Mouse (Mus musculus) intestine, embryonic 15.5 days (tissue): Measurements from ENCODE around the gene Zfp579. TPM values are rescaled to one million over a fixed set of nuclear protein-coding genes. Genes with fewer than 3 reads are reported as not detected.

Experiments used
- ATAC-seq: fragments of 200-750 bp; cut with Nextera tagmentation; 2 replicates; pipeline ENCODE4 v1.8.0; 2017; ENCODE audit warnings: moderate TSS enrichment, moderate library complexity
- H3K27ac ChIP-seq: fragments of 300-500 bp; sonication (generic); 2 replicates; pipeline ENCODE4 v1.5.1; 2015; ENCODE audit warnings: mild to moderate bottlenecking, inconsistent platforms
- H3K27me3 ChIP-seq: fragments of 300-500 bp; sonication (generic); replicated peaks from 2 replicates; pipeline ENCODE4 v1.6.1; 2015; ENCODE audit warnings: inconsistent platforms
- H3K36me3 ChIP-seq: fragments of 300-500 bp; sonication (generic); 2 replicates; pipeline ENCODE4 v1.6.1; 2015; ENCODE audit warnings: inconsistent platforms
- H3K4me1 ChIP-seq: fragments of 300-500 bp; sonication (generic); replicated peaks from 2 replicates; pipeline ENCODE4 v1.6.1; 2015; ENCODE audit warnings: inconsistent platforms
- H3K4me2 ChIP-seq: fragments of 300-500 bp; sonication (generic); replicated peaks from 2 replicates; pipeline ENCODE4 v1.6.1; 2015; ENCODE audit warnings: mild to moderate bottlenecking, inconsistent platforms
- H3K4me3 ChIP-seq: fragments of 300-500 bp; sonication (generic); replicated peaks from 2 replicates; pipeline ENCODE4 v1.5.1; 2015; ENCODE audit warnings: inconsistent platforms
- H3K9ac ChIP-seq: fragments of 300-500 bp; sonication (generic); 2 replicates; pipeline ENCODE4 v1.6.1; 2015; ENCODE audit warnings: inconsistent platforms
- H3K9me3 ChIP-seq: fragments of 300-500 bp; sonication (generic); 2 replicates; pipeline ENCODE4 v1.6.1; 2016; ENCODE audit warnings: inconsistent platforms
- WGBS: fragments of 180-500 bp; shearing (Covaris S2); methylation state at CpG from one replicate; pipeline ENCODE4 v1.1.7; 2015; 5-methylcytosine and 5-hydroxymethylcytosine counted together
- polyA plus RNA-seq: library from polyadenylated mRNA; unstranded; fragments of >200 nt; fragmentation: Nextera tagmentation; extraction: Ambion mirVana; gene quantifications from 2 replicates; pipeline ENCODE4 v1.2.1, GENCODE M21; 2015

Zfp579 gene
- polyA plus RNA-seq, 1 experiment from 2014 or later, result 24.6 TPM

GRCm38 (mm10) chr7:4942673-4943072, 53.3 kb downstream of the Zfp579 start:
- Histone ChIP-seq H3K27me3 (no peaks in the 10 kb centered on the region), H3K27ac (no peak overlapping the region), H3K36me3 (no peaks in the 10 kb centered on the region), H3K4me1 (no peaks in the 10 kb centered on the region), H3K4me3 (no peak overlapping the region), H3K9ac (no peak overlapping the region), H3K4me2 (no peak overlapping the region), H3K9me3 (no peaks in the 10 kb centered on the region)
- ATAC-seq, result no peak
- 55% methylated on average over 5 of the region's 5 CpGs for WGBS

DNA sequence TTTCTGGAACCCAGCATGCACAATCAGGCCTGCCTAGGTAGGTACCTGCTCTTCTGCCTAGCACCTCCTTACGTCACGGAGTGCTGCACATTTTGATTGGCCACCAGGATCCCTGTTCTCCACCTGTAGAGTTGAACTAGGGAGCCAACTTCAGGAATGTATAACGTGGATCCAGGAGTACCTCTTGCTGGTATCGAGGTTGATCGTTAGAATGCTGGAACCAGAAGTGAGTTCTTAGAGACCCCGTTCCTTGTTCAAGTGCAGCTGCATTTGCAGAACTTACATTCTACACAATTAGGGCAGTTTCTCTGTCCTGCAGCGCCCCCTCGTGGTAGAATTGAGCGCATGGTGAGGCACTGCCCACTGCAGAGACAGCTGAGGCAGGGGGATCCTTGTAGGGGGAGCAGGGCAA, 55.9 kb downstream of the Zfp579 start:
- Histone ChIP-seq H3K9me3 (no peaks in the 10 kb centered on the region), H3K36me3 (no peaks in the 10 kb centered on the region), H3K27ac (no peak overlapping the region), H3K4me1 (no peaks in the 10 kb centered on the region), H3K27me3 (no peaks in the 10 kb centered on the region), H3K4me3 (no peak overlapping the region), H3K9ac (no peak overlapping the region), H3K4me2 (no peak overlapping the region)
- 20% methylated on average over 9 of the region's 9 CpGs for WGBS
- ATAC-seq, result peak; percentile 77

GRCm38 (mm10) chr7:4938456-4938855, 57.5 kb downstream of the Zfp579 start:
- H3K4me3 ChIP-seq, result no peak overlapping the region
- no peak for ATAC-seq
- H3K9ac ChIP-seq, result no peak overlapping the region
- no peaks in the 10 kb centered on the region for H3K36me3 ChIP-seq
- H3K27me3 ChIP-seq, result no peaks in the 10 kb centered on the region
- 0 out of 2 replicates have a peak, but pooled peaks cover 3% of the 10 kb centered on the region for H3K9me3 ChIP-seq
- no peaks in the 10 kb centered on the region for H3K4me1 ChIP-seq
- WGBS, result 37% methylated on average over 2 of the region's 2 CpGs
- no peak overlapping the region for H3K27ac ChIP-seq
- no peak overlapping the region for H3K4me2 ChIP-seq

- no peak overlapping the region for H3K9ac ChIP-seq
- no peaks in the 10 kb centered on the region for H3K27me3 ChIP-seq
- 76% methylated on average over 11 of the region's 11 CpGs for WGBS
- H3K36me3 ChIP-seq, result no peaks in the 10 kb centered on the region
- no peaks in the 10 kb centered on the region for H3K4me1 ChIP-seq
- H3K4me2 ChIP-seq, result no peak overlapping the region
- ATAC-seq, result no peak
- H3K4me3 ChIP-seq, result no peak overlapping the region
- H3K9me3 ChIP-seq, result 0 out of 2 replicates have a peak, but pooled peaks cover 3% of the 10 kb centered on the region
- H3K27ac ChIP-seq, result no peak overlapping the region
Observed at GRCm38 (mm10) chr7:4937392-4937791, 58.6 kb downstream of the Zfp579 start.

DNA sequence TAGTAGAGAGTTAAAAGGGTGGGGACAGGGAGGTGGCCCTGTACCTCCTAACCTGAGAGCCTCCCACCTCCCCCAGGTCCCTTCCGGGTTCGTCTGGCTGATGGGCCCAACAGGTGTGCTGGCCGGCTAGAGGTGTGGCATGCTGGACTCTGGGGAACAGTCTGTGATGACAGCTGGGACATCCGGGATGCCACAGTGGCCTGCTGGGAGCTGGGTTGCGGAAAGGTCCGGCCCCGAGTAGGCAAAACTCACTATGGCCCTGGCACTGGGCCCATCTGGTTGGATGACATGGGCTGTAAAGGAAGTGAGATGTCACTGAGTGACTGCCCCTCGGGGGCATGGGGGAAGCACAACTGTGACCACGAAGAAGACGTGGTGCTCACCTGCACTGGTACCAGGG, 59.1 kb downstream of the Zfp579 start:
- H3K36me3 ChIP-seq, result no peaks in the 10 kb centered on the region
- no peak overlapping the region for H3K4me2 ChIP-seq
- no peak overlapping the region for H3K27ac ChIP-seq
- H3K4me3 ChIP-seq, result no peak overlapping the region
- H3K9me3 ChIP-seq, result 0 out of 2 replicates have a peak, but pooled peaks cover 3% of the 10 kb centered on the region
- no peaks in the 10 kb centered on the region for H3K27me3 ChIP-seq
- WGBS, result 78% methylated on average over 10 of the region's 10 CpGs
- H3K4me1 ChIP-seq, result no peaks in the 10 kb centered on the region
- H3K9ac ChIP-seq, result no peak overlapping the region; the same call in 1 of the 2 replicates
- ATAC-seq, result no peak

DNA sequence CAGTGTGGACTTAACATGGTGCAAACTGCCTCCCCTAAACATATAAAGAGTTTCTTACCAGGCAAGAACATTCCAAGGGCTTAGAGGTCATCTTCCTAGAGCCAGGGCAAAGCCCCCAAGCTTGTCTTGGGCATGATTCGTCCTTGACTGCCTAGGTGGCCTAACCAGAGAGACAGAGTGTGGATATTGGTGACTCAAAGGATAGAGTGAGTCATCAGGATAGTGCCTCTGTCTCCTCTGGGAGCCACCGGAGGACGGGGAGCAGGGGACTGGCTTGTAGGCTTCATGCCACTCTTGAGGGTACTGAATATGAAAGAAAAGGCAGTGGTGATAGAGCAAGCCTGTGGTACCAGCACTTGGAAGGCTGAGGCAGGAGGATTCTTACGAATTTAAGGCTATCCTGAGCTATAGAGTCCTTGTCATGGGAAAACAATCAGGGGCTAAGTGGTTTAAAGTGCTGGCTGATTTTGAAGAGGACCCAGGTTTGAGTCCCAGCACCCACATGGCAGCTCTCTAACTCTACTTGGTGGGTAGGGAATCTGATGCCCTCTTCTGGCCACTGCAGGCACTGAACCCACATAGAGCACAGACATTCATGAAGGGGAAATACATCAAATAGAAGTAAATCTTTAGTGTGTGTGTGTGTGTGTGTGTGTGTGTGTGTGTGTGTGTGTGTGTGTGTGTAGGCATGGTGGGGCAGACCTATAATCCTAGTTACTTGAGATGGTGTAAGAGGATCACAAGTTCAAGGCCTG, 61.6 kb downstream of the Zfp579 start:
- Histone ChIP-seq H3K27me3 (no peaks in the 10 kb centered on the region), H3K27ac (no peak overlapping the region), H3K4me3 (no peak overlapping the region), H3K4me2 (no peak overlapping the region), H3K36me3 (no peaks in the 10 kb centered on the region), H3K4me1 (no peaks in the 10 kb centered on the region), H3K9ac (no peak overlapping the region), H3K9me3 (0 out of 2 replicates have a peak, but pooled peaks cover 3% of the 10 kb centered on the region)
- WGBS, result 76% methylated on average over 4 of the region's 4 CpGs
- no peak for ATAC-seq

Other genes with a start within 250 kb of the Zfp579 start
- 45.5 and 53.0 TPM in 2 replicates for gene Cox6b2, start 243.1 kb downstream of the Zfp579 start, polyA plus RNA-seq
- gene Fam71e2, start 224.9 kb downstream of the Zfp579 start, polyA plus RNA-seq, result not detected in 2 replicates
- gene Il11, start 213.3 kb downstream of the Zfp579 start, polyA plus RNA-seq, result 0.14 and 0.24 TPM in 2 replicates
- gene Tmem190, start 213.2 kb downstream of the Zfp579 start, polyA plus RNA-seq, result 1.1 and 1.8 TPM in 2 replicates
- gene Tmem238, start 206.5 kb downstream of the Zfp579 start, polyA plus RNA-seq, result 40.4 and 40.6 TPM in 2 replicates
- gene Rpl28, start 203.3 kb downstream of the Zfp579 start, polyA plus RNA-seq, result 328 and 339 TPM in 2 replicates
- gene Ube2s, start 183.6 kb downstream of the Zfp579 start, polyA plus RNA-seq, result 303 and 321 TPM in 2 replicates
- 0.21 and 0.27 TPM in 2 replicates for gene Shisa7, start 151.5 kb downstream of the Zfp579 start, polyA plus RNA-seq
- gene Isoc2b, start 125.9 kb downstream of the Zfp579 start, polyA plus RNA-seq, result 9.7 and 15.5 TPM in 2 replicates
- 0.68 and 1.0 TPM in 2 replicates for gene Isoc2a, start 119.0 kb downstream of the Zfp579 start, polyA plus RNA-seq
- not detected in 2 replicates for gene Gm36210, start 89.6 kb downstream of the Zfp579 start, polyA plus RNA-seq
- gene Zfp628, start 80.9 kb downstream of the Zfp579 start, polyA plus RNA-seq, result 2.9 and 3.4 TPM in 2 replicates
- gene Nat14, start 74.1 kb downstream of the Zfp579 start, polyA plus RNA-seq, result 3.0 and 3.5 TPM in 2 replicates
- gene Ssc5d, start 70.4 kb downstream of the Zfp579 start, polyA plus RNA-seq, result 2.7 and 3.5 TPM in 2 replicates
- 0.23 and 0.39 TPM in 2 replicates for gene Sbk2, start 31.8 kb downstream of the Zfp579 start, polyA plus RNA-seq
- not detected in 2 replicates for gene Sbk3, start 25.0 kb downstream of the Zfp579 start, polyA plus RNA-seq
- gene Zfp524, start 18.3 kb upstream of the Zfp579 start, polyA plus RNA-seq, result 20.2 and 21.4 TPM in 2 replicates
- gene Fiz1, start 18.5 kb upstream of the Zfp579 start, polyA plus RNA-seq, result 37.0 and 38.5 TPM in 2 replicates
- 1.6 TPM in 2 replicates for gene Gm44973, start 19.3 kb upstream of the Zfp579 start, polyA plus RNA-seq
- 5.5 and 5.6 TPM in 2 replicates for gene Zfp865, start 24.2 kb upstream of the Zfp579 start, polyA plus RNA-seq
- 13.4 TPM in 2 replicates for gene Ccdc106, start 24.4 kb upstream of the Zfp579 start, polyA plus RNA-seq
- gene 4632433K11Rik, start 38.0 kb upstream of the Zfp579 start, polyA plus RNA-seq, result not detected in 2 replicates
- gene Zfp784, start 42.3 kb upstream of the Zfp579 start, polyA plus RNA-seq, result 6.0 and 6.5 TPM in 2 replicates
- gene Zfp580, start 55.4 kb upstream of the Zfp579 start, polyA plus RNA-seq, result 22.2 and 25.0 TPM in 2 replicates
- 126 and 130 TPM in 2 replicates for gene U2af2, start 66.0 kb upstream of the Zfp579 start, polyA plus RNA-seq
- gene Epn1, start 84.1 kb upstream of the Zfp579 start, polyA plus RNA-seq, result 62.4 and 66.5 TPM in 2 replicates
- not detected in 2 replicates for gene Rfpl4, start 120.8 kb upstream of the Zfp579 start, polyA plus RNA-seq
- gene Rasl2-9, start 129.8 kb upstream of the Zfp579 start, polyA plus RNA-seq, result 0.31 and 0.56 TPM in 2 replicates
- gene Vmn1r55, start 153.5 kb upstream of the Zfp579 start, polyA plus RNA-seq, result not detected in 2 replicates
- gene Vmn1r56, start 200.6 kb upstream of the Zfp579 start, polyA plus RNA-seq, result not detected in 2 replicates
- not detected in 2 replicates for gene Vmn1r57, start 222.3 kb upstream of the Zfp579 start, polyA plus RNA-seq